Mouse (Mus musculus) hindbrain, embryonic 13.5 days (tissue): ENCODE measurements around the gene Dnajb13. TPM values are rescaled to one million over a fixed set of nuclear protein-coding genes. Genes with fewer than 3 reads are reported as not detected.
A peak's percentile ranks its signal among the peaks of the same experiment; 100 is the strongest.

Experiments used
- ATAC-seq: fragments of 200-750 bp; cut with Nextera tagmentation; 2 replicates; pipeline ENCODE4 v1.8.0; 2017; ENCODE audit warnings: moderate TSS enrichment; ENCODE audit not compliant: low FRiP score
- H3K27ac ChIP-seq: fragments of 300-500 bp; sonication (generic); 2 replicates; pipeline ENCODE4 v1.5.1; 2015; ENCODE audit warnings: inconsistent platforms, mild to moderate bottlenecking, moderate library complexity
- H3K27me3 ChIP-seq: fragments of 300-500 bp; sonication (generic); 2 replicates; pipeline ENCODE4 v1.6.1; 2015; ENCODE audit warnings: mild to moderate bottlenecking, inconsistent platforms
- H3K36me3 ChIP-seq: fragments of 300-500 bp; sonication (generic); 2 replicates; pipeline ENCODE4 v1.6.1; 2015; ENCODE audit warnings: mild to moderate bottlenecking, inconsistent platforms
- H3K4me1 ChIP-seq: fragments of 300-500 bp; sonication (generic); replicated peaks from 2 replicates; pipeline ENCODE4 v1.6.1; 2015; ENCODE audit warnings: inconsistent platforms
- H3K4me2 ChIP-seq: fragments of 300-500 bp; sonication (generic); 2 replicates; pipeline ENCODE4 v1.6.1; 2015; ENCODE audit warnings: inconsistent platforms, mild to moderate bottlenecking, moderate library complexity
- H3K4me3 ChIP-seq: fragments of 300-500 bp; sonication (generic); 2 replicates; pipeline ENCODE4 v1.5.1; 2015; ENCODE audit warnings: mild to moderate bottlenecking, inconsistent platforms
- H3K9ac ChIP-seq: fragments of 300-500 bp; sonication (generic); 2 replicates; pipeline ENCODE4 v1.6.1; 2015; ENCODE audit warnings: mild to moderate bottlenecking, inconsistent platforms
- H3K9me3 ChIP-seq: fragments of 300-500 bp; sonication (generic); 2 replicates; pipeline ENCODE4 v1.6.1; 2016; ENCODE audit warnings: inconsistent platforms
- WGBS: fragments of 180-500 bp; shearing (Covaris S2); methylation state at CpG from one replicate; pipeline ENCODE4 v1.1.7; 2015; 5-methylcytosine and 5-hydroxymethylcytosine counted together
- polyA plus RNA-seq: library from polyadenylated mRNA; unstranded; fragments of >200 nt; fragmentation: Nextera tagmentation; extraction: Ambion mirVana; gene quantifications from 2 replicates; pipeline ENCODE4 v1.2.1, GENCODE M21; 2015

Gene Dnajb13
- polyA plus RNA-seq, 1 experiment from 2014 or later = 8.5 TPM

GRCm38 (mm10) chr7:100536804-100537518 lies 22.2 kb upstream of the Dnajb13 start, which contains the start of gene Coa4:
Coa4 (plus strand) TSS chr7:100537071.
- ATAC-seq = peak; percentile 99
- under 1% methylated on average over 33 of the region's 33 CpGs for WGBS
- H3K4me3 ChIP-seq = peak within 1 kb of the TSS; percentile 67
- no peaks in the 10 kb centered on the region for H3K9me3 ChIP-seq
- peak within 1 kb of the TSS; percentile 70 for H3K4me2 ChIP-seq
- H3K27ac ChIP-seq = peak within 1 kb of the TSS; percentile 92
- H3K9ac ChIP-seq = peak within 1 kb of the TSS; percentile 83
- H3K36me3 ChIP-seq = peaks cover 17% of the 10 kb centered on the region
- no peaks in the 10 kb centered on the region for H3K27me3 ChIP-seq
- H3K4me1 ChIP-seq = peaks cover 11% of the 10 kb centered on the region

GRCm38 (mm10) chr7:100535831-100536230 lies 21.1 kb upstream of the Dnajb13 start:
- no peak for ATAC-seq
- WGBS = 82% methylated on average over 2 of the region's 2 CpGs
- H3K4me1 ChIP-seq = peaks cover 11% of the 10 kb centered on the region
- no peak overlapping the region for H3K4me3 ChIP-seq
- H3K27me3 ChIP-seq = no peaks in the 10 kb centered on the region
- H3K27ac ChIP-seq = no peak overlapping the region
- H3K36me3 ChIP-seq = peaks cover 17% of the 10 kb centered on the region
- H3K9me3 ChIP-seq = no peaks in the 10 kb centered on the region
- H3K9ac ChIP-seq = no peak overlapping the region
- peak overlapping the region; percentile 70; the same call in 1 of the 2 replicates for H3K4me2 ChIP-seq

GRCm38 (mm10) chr7:100534216-100534615 lies 19.5 kb upstream of the Dnajb13 start:
- 86% methylated on average over 3 of the region's 3 CpGs for WGBS
- Histone ChIP-seq H3K36me3 (peaks cover 6% of the 10 kb centered on the region), H3K27me3 (no peaks in the 10 kb centered on the region), H3K9ac (no peak overlapping the region), H3K4me2 (no peak overlapping the region), H3K9me3 (no peaks in the 10 kb centered on the region), H3K27ac (no peak overlapping the region), H3K4me1 (peaks cover 11% of the 10 kb centered on the region), H3K4me3 (no peak overlapping the region)
- ATAC-seq = no peak

GRCm38 (mm10) chr7:100533503-100533902 lies 18.7 kb upstream of the Dnajb13 start:
- no peak overlapping the region for H3K27ac ChIP-seq
- 69% methylated on average over 2 of the region's 2 CpGs for WGBS
- ATAC-seq = no peak
- H3K4me3 ChIP-seq = no peak overlapping the region
- peak overlapping the region; percentile 35; the same call in 1 of the 2 replicates for H3K9ac ChIP-seq
- H3K9me3 ChIP-seq = no peaks in the 10 kb centered on the region
- no peaks in the 10 kb centered on the region for H3K27me3 ChIP-seq
- peaks cover 11% of the 10 kb centered on the region for H3K4me1 ChIP-seq
- no peak overlapping the region for H3K4me2 ChIP-seq
- no peaks in the 10 kb centered on the region for H3K36me3 ChIP-seq

GRCm38 (mm10) chr7:100530766-100531165 lies 16.0 kb upstream of the Dnajb13 start:
- no peak for ATAC-seq
- no peak overlapping the region for H3K9ac ChIP-seq
- no peaks in the 10 kb centered on the region for H3K36me3 ChIP-seq
- H3K27ac ChIP-seq = no peak overlapping the region
- no peaks in the 10 kb centered on the region for H3K9me3 ChIP-seq
- H3K27me3 ChIP-seq = no peaks in the 10 kb centered on the region
- no peak overlapping the region for H3K4me3 ChIP-seq
- 0 out of 2 replicates have a peak, but pooled peaks cover 4% of the 10 kb centered on the region for H3K4me1 ChIP-seq
- no peak overlapping the region for H3K4me2 ChIP-seq
- 91% methylated on average over 5 of the region's 5 CpGs for WGBS

GRCm38 (mm10) chr7:100524669-100525068 lies 9.9 kb upstream of the Dnajb13 start:
- H3K4me1 ChIP-seq = 0 out of 2 replicates have a peak, but pooled peaks cover 4% of the 10 kb centered on the region
- 80% methylated on average over 8 of the region's 8 CpGs for WGBS
- H3K9me3 ChIP-seq = no peaks in the 10 kb centered on the region
- H3K9ac ChIP-seq = no peak overlapping the region
- H3K27me3 ChIP-seq = no peaks in the 10 kb centered on the region
- H3K4me3 ChIP-seq = no peak overlapping the region
- H3K4me2 ChIP-seq = no peak overlapping the region
- no peaks in the 10 kb centered on the region for H3K36me3 ChIP-seq
- no peak overlapping the region for H3K27ac ChIP-seq
- no peak for ATAC-seq

GRCm38 (mm10) chr7:100522222-100522621 lies 7.5 kb upstream of the Dnajb13 start:
- no peaks in the 10 kb centered on the region for H3K9me3 ChIP-seq
- no peak for ATAC-seq

GRCm38 (mm10) chr7:100520663-100521285 lies 6.0 kb upstream of the Dnajb13 start:
- Histone ChIP-seq H3K4me2 (no peak overlapping the region), H3K27me3 (no peaks in the 10 kb centered on the region), H3K4me1 (no peaks in the 10 kb centered on the region), H3K27ac (no peak overlapping the region), H3K9me3 (no peaks in the 10 kb centered on the region), H3K9ac (no peak overlapping the region), H3K36me3 (no peaks in the 10 kb centered on the region), H3K4me3 (no peak overlapping the region)
- peak; percentile 10; the same call in 1 of the 2 replicates for ATAC-seq
- WGBS = 24% methylated on average over 10 of the region's 10 CpGs

More at GRCm38 (mm10) chr7:100522222-100522621, 7.5 kb upstream of the Dnajb13 start:
- H3K4me1 ChIP-seq = no peaks in the 10 kb centered on the region
- no peaks in the 10 kb centered on the region for H3K27me3 ChIP-seq
- no peak overlapping the region for H3K9ac ChIP-seq
- H3K4me3 ChIP-seq = no peak overlapping the region
- H3K27ac ChIP-seq = no peak overlapping the region
- WGBS = 83% methylated on average over 3 of the region's 3 CpGs
- no peaks in the 10 kb centered on the region for H3K36me3 ChIP-seq
- no peak overlapping the region for H3K4me2 ChIP-seq

- H3K4me2 ChIP-seq = no peak overlapping the region
- no peak overlapping the region for H3K4me3 ChIP-seq
- no peaks in the 10 kb centered on the region for H3K27me3 ChIP-seq
- no peaks in the 10 kb centered on the region for H3K36me3 ChIP-seq
- no peaks in the 10 kb centered on the region for H3K9me3 ChIP-seq
- H3K27ac ChIP-seq = no peak overlapping the region
- H3K4me1 ChIP-seq = no peaks in the 10 kb centered on the region
- H3K9ac ChIP-seq = no peak overlapping the region
- ATAC-seq = no peak
- WGBS = 73% methylated on average over 7 of the region's 7 CpGs
Measured at GRCm38 (mm10) chr7:100520204-100520603, 5.4 kb upstream of the Dnajb13 start.

GRCm38 (mm10) chr7:100511602-100512001 lies 3.2 kb downstream of the Dnajb13 start:
- ATAC-seq = no peak
- Histone ChIP-seq H3K4me1 (peaks cover 4% of the 10 kb centered on the region; the same call in 1 of the 2 replicates), H3K36me3 (no peaks in the 10 kb centered on the region), H3K9me3 (no peaks in the 10 kb centered on the region), H3K4me3 (no peak overlapping the region), H3K9ac (no peak overlapping the region), H3K27me3 (0 out of 2 replicates have a peak, but pooled peaks cover 4% of the 10 kb centered on the region), H3K27ac (no peak overlapping the region), H3K4me2 (no peak overlapping the region)
- 86% methylated on average over 8 of the region's 8 CpGs for WGBS

GRCm38 (mm10) chr7:100508670-100509069 lies 6.1 kb downstream of the Dnajb13 start:
- WGBS = 85% methylated on average over 3 of the region's 3 CpGs
- H3K27ac ChIP-seq = no peak overlapping the region
- no peaks in the 10 kb centered on the region for H3K36me3 ChIP-seq
- 0 out of 2 replicates have a peak, but pooled peaks cover 4% of the 10 kb centered on the region for H3K27me3 ChIP-seq
- H3K9ac ChIP-seq = no peak overlapping the region
- no peak for ATAC-seq
- no peak overlapping the region for H3K4me2 ChIP-seq
- H3K4me1 ChIP-seq = no peaks in the 10 kb centered on the region
- no peak overlapping the region for H3K4me3 ChIP-seq
- H3K9me3 ChIP-seq = no peaks in the 10 kb centered on the region

GRCm38 (mm10) chr7:100506494-100506893 lies 8.3 kb downstream of the Dnajb13 start:
- Histone ChIP-seq H3K4me2 (no peak overlapping the region), H3K9ac (no peak overlapping the region), H3K9me3 (no peaks in the 10 kb centered on the region), H3K36me3 (no peaks in the 10 kb centered on the region), H3K27me3 (no peaks in the 10 kb centered on the region), H3K4me3 (no peak overlapping the region), H3K4me1 (no peaks in the 10 kb centered on the region), H3K27ac (no peak overlapping the region)
- 75% methylated on average over 4 of the region's 4 CpGs for WGBS
- ATAC-seq = no peak
